Mouse (Mus musculus): Measurements from ENCODE around the gene Ube2m.

DNA sequence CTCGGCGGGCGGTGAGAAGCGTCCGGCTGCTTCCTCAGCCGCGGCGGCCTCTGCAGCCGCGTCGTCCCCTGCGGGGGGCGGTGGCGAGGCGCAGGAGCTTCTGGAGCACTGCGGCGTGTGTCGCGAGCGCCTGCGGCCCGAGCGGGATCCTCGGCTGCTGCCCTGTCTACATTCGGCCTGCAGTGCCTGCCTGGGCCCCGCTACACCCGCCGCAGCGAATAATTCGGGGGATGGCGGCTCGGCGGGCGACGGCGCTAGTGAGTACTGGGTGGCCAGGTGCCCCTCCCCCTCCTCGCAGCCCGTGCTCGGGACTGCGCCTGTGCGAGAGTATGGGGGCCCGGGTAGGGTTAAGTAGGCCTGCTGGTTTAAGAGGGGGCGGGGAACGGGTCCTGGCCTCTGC, 13.3 kb downstream of the Ube2m start:
- TF ChIP-seq POLR2A (IDR thresholded peaks at IDR 0.05; ENCODE audit: extremely low read depth, insufficient read depth, low read length) (no peak), CTCF (IDR thresholded peaks at IDR 0.05; ENCODE audit: low read depth, low read length) (no peak)

All from liver, adult 2 months (tissue).